Mouse (Mus musculus): ENCODE data around the gene Atad3a. TPM values are rescaled to one million over a fixed set of nuclear protein-coding genes. Genes with fewer than 3 reads are reported as not detected.

Atad3a gene
- polyA plus RNA-seq, 1 experiment from 2014 or later, result 77.4 TPM

DNA sequence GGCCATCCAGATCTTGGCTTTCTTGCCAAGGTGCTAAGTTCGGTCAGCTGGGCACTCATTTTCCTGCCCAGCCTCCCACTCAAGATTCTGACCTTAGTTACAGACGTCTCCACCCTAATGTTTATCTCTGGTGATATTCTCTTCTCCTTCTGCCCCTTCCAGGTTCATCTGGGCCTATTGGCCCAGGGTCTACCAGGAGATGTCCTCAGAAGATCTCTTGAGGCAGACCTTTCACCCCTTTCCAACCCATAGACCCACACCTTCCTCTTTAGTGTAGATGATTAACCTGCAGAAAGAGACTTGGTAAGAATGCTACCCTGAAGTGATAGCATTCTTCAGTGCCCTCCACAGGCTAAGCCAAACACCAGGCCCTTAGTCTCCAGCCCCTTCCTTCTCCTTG is 10.8 kb upstream of the Atad3a start:
- Histone ChIP-seq H3K27ac (replicated peaks; ENCODE audit: low read depth, low read length) (no peak overlapping the region), H3K36me3 (ENCODE audit: control insufficient read depth, insufficient read depth, low read length) (no peaks in the 10 kb centered on the region), H3K4me1 (ENCODE audit: control insufficient read depth, insufficient read depth, low read length) (peaks cover 19% of the 10 kb centered on the region; the same call in 1 of the 2 replicates), H3K9ac (replicated peaks; ENCODE audit: low read length) (no peak overlapping the region), H3K27me3 (ENCODE audit: control insufficient read depth, insufficient read depth, low read length) (peaks cover 24% of the 10 kb centered on the region; the same call in 1 of the 2 replicates), H3K9me3 (ENCODE audit: control insufficient read depth, low read length) (no peaks in the 10 kb centered on the region), H3K4me3 (replicated peaks; ENCODE audit: low read depth, low read length) (no peak overlapping the region), H3K4me2 (ENCODE audit: low read length) (no peak overlapping the region)
- ATAC-seq (ENCODE audit: low FRiP score, low TSS enrichment), result no peak
- WGBS, result 84% methylated on average over 2 of the region's 2 CpGs
- DNase-seq, result no peak

- H3K36me3 ChIP-seq (ENCODE audit: control insufficient read depth, insufficient read depth, low read length), result no peaks in the 10 kb centered on the region
- 0 out of 2 replicates have a peak overlapping the region, but pooled peaks have one; percentile 20 for H3K27ac ChIP-seq (replicated peaks; ENCODE audit: low read depth, low read length)
- peak overlapping the region; percentile 73 for H3K4me2 ChIP-seq (ENCODE audit: low read length)
- H3K9ac ChIP-seq (replicated peaks; ENCODE audit: low read length), result peak overlapping the region; percentile 73
- peak overlapping the region; percentile 47 for H3K4me3 ChIP-seq (replicated peaks; ENCODE audit: low read depth, low read length)
- DNase-seq (no peak), ATAC-seq (ENCODE audit: low FRiP score, low TSS enrichment) (no peak; the same call in 1 of the 2 replicates)
- H3K4me1 ChIP-seq (ENCODE audit: control insufficient read depth, insufficient read depth, low read length), result peaks cover 19% of the 10 kb centered on the region; the same call in 1 of the 2 replicates
- peaks cover 23% of the 10 kb centered on the region; the same call in 1 of the 2 replicates for H3K27me3 ChIP-seq (ENCODE audit: control insufficient read depth, insufficient read depth, low read length)
- no peaks in the 10 kb centered on the region for H3K9me3 ChIP-seq (ENCODE audit: control insufficient read depth, low read length)
- WGBS, result 42% methylated on average over 24 of the region's 24 CpGs
Observed at GRCm38 (mm10) chr4:155770626-155771025, 9.7 kb upstream of the Atad3a start.

DNA sequence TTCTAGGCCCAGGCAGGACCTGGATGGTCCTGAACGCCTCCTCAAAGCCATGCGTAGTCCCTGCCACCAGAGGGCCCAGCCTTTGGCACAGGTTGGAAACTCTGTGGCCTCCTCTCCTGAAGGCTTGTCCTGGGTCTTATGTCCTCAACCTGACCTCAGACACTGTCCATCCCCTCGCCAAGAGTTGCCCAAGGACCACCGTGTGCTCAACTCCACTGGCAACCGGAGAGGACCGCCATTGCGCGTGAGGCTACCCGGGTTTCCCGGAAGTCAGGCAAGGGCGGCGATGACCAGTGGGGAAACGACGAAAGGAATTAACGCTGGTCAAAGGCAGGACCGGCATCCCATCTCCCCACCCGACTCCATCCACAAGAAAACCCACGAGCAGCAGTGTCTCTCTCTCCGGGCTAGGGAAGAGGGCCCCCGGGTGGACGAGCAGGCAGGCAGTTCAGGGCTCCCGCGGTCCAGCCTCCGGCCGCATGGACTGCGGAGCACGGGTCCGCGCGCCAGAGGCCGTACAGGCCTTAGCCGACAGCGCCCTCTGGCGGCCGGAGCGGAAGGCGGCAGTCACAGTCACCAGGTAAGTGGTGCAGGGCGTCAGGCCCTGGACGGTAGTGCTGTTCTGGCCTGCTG is 9.1 kb upstream of the Atad3a start:
- Histone ChIP-seq H3K36me3 (ENCODE audit: control insufficient read depth, insufficient read depth, low read length) (no peaks in the 10 kb centered on the region), H3K4me1 (ENCODE audit: control insufficient read depth, insufficient read depth, low read length) (peaks cover 18% of the 10 kb centered on the region; the same call in 1 of the 2 replicates), H3K9ac (replicated peaks; ENCODE audit: low read length) (peak overlapping the region; percentile 73), H3K27ac (replicated peaks; ENCODE audit: low read depth, low read length) (peak overlapping the region; percentile 70), H3K4me3 (replicated peaks; ENCODE audit: low read depth, low read length) (peak overlapping the region; percentile 47), H3K27me3 (ENCODE audit: control insufficient read depth, insufficient read depth, low read length) (peaks cover 19% of the 10 kb centered on the region; the same call in 1 of the 2 replicates), H3K4me2 (ENCODE audit: low read length) (peak overlapping the region; percentile 73), H3K9me3 (ENCODE audit: control insufficient read depth, low read length) (no peaks in the 10 kb centered on the region)
- ATAC-seq (ENCODE audit: low FRiP score, low TSS enrichment) (peak; percentile 86), DNase-seq (peak; percentile 94)
- WGBS, result under 1% methylated on average over 38 of the region's 39 CpGs

DNA sequence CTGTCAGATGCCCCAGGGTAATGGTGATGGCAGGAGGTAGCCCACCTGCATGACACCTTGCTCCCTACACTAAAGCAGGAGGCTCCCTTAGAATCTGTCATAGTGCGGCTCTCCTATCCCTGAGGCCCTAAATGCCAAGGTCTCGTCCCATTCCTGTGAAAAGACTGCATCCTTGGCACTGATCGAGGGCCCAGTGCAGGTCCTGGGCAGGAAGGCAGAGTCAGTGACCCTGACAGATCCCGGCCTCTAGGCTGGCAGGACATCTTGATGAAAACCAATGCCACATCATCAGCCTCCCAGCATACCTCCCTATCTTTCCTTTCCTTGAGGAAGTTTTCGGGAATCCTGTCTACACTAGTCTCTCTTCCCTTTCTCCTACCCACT is 8.6 kb upstream of the Atad3a start:
- H3K27me3 ChIP-seq (ENCODE audit: control insufficient read depth, insufficient read depth, low read length), result peaks cover 19% of the 10 kb centered on the region; the same call in 1 of the 2 replicates
- H3K4me3 ChIP-seq (replicated peaks; ENCODE audit: low read depth, low read length), result peak overlapping the region; percentile 47
- peaks cover 13% of the 10 kb centered on the region; the same call in 1 of the 2 replicates for H3K4me1 ChIP-seq (ENCODE audit: control insufficient read depth, insufficient read depth, low read length)
- DNase-seq, result no peak
- H3K4me2 ChIP-seq (ENCODE audit: low read length), result peak overlapping the region; percentile 73
- 53% methylated on average over 5 of the region's 5 CpGs for WGBS
- H3K27ac ChIP-seq (replicated peaks; ENCODE audit: low read depth, low read length), result peak overlapping the region; percentile 70
- no peak for ATAC-seq (ENCODE audit: low FRiP score, low TSS enrichment)
- no peaks in the 10 kb centered on the region for H3K9me3 ChIP-seq (ENCODE audit: control insufficient read depth, low read length)
- H3K9ac ChIP-seq (replicated peaks; ENCODE audit: low read length), result peak overlapping the region; percentile 73
- H3K36me3 ChIP-seq (ENCODE audit: control insufficient read depth, insufficient read depth, low read length), result no peaks in the 10 kb centered on the region

- WGBS, result 93% methylated on average over 3 of the region's 3 CpGs
- Histone ChIP-seq H3K9me3 (ENCODE audit: control insufficient read depth, low read length) (no peaks in the 10 kb centered on the region), H3K27me3 (ENCODE audit: control insufficient read depth, insufficient read depth, low read length) (no peaks in the 10 kb centered on the region), H3K4me3 (replicated peaks; ENCODE audit: low read depth, low read length) (no peak overlapping the region), H3K4me1 (ENCODE audit: control insufficient read depth, insufficient read depth, low read length) (peaks cover 14% of the 10 kb centered on the region), H3K4me2 (ENCODE audit: low read length) (0 out of 2 replicates have a peak overlapping the region, but pooled peaks have one; percentile 97), H3K36me3 (ENCODE audit: control insufficient read depth, insufficient read depth, low read length) (no peaks in the 10 kb centered on the region; the same call in 1 of the 2 replicates), H3K27ac (replicated peaks; ENCODE audit: low read depth, low read length) (no peak overlapping the region), H3K9ac (replicated peaks; ENCODE audit: low read length) (no peak overlapping the region)
- DNase-seq (no peak), ATAC-seq (ENCODE audit: low FRiP score, low TSS enrichment) (no peak)
Observed at GRCm38 (mm10) chr4:155762357-155762756, 1.5 kb upstream of the Atad3a start.

- peaks cover 14% of the 10 kb centered on the region for H3K4me1 ChIP-seq (ENCODE audit: control insufficient read depth, insufficient read depth, low read length)
- H3K27me3 ChIP-seq (ENCODE audit: control insufficient read depth, insufficient read depth, low read length), result no peaks in the 10 kb centered on the region
- H3K27ac ChIP-seq (replicated peaks; ENCODE audit: low read depth, low read length), result 0 out of 2 replicates have a peak overlapping the region, but pooled peaks have one; percentile 37
- peak overlapping the region; percentile 97 for H3K4me2 ChIP-seq (ENCODE audit: low read length)
- ATAC-seq (ENCODE audit: low FRiP score, low TSS enrichment) (peak; percentile 64), DNase-seq (peak; percentile 15)
- WGBS, result 2% methylated on average over 28 of the region's 28 CpGs
- peaks cover 4% of the 10 kb centered on the region for H3K36me3 ChIP-seq (ENCODE audit: control insufficient read depth, insufficient read depth, low read length)
- peak overlapping the region; percentile 59 for H3K9ac ChIP-seq (replicated peaks; ENCODE audit: low read length)
- no peaks in the 10 kb centered on the region for H3K9me3 ChIP-seq (ENCODE audit: control insufficient read depth, low read length)
- peak overlapping the region; percentile 79 for H3K4me3 ChIP-seq (replicated peaks; ENCODE audit: low read depth, low read length)
Observed at GRCm38 (mm10) chr4:155761356-155762099, 635 bp upstream of the Atad3a start.

DNA sequence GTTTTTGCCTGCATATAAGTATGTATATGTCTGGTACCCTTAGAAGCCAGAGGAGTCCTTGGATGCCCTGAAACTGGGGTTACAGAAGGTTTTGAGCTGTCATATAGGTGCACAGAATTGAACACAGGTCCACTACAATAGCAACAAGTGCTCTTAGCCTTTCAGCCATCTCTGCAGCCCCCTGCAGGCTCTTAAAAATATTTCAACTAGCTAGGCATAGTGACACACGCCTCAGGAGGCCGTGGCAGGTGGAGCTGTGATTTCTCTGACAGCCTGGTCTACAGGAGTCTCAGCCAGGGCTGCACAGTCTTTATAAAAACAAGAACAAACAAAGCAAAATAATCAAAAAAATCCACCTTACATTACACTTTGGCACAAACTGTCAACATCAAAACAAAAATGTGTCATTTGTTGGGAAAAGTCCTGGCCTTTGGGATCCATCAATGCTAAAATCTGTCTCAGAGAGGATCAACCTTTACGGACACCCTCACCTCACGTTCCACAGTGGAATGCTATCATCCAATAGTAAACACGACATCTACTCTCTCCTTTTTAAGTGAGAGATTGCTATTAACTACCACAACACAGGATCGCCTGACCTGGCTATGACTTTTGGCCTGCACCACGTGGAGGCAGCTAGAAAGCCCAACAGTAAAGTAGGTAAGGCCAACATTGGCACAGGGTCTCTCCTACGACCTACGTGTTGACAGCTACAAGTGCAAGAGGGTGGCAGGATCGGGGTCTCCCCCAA is 856 bp downstream of the Atad3a start:
- Histone ChIP-seq H3K27me3 (ENCODE audit: control insufficient read depth, insufficient read depth, low read length) (no peaks in the 10 kb centered on the region), H3K9ac (replicated peaks; ENCODE audit: low read length) (peak overlapping the region; percentile 69), H3K27ac (replicated peaks; ENCODE audit: low read depth, low read length) (no peak overlapping the region), H3K36me3 (ENCODE audit: control insufficient read depth, insufficient read depth, low read length) (peaks cover 19% of the 10 kb centered on the region), H3K4me3 (replicated peaks; ENCODE audit: low read depth, low read length) (peak overlapping the region; percentile 79), H3K4me2 (ENCODE audit: low read length) (peak overlapping the region; percentile 97), H3K4me1 (ENCODE audit: control insufficient read depth, insufficient read depth, low read length) (peaks cover 14% of the 10 kb centered on the region), H3K9me3 (ENCODE audit: control insufficient read depth, low read length) (no peaks in the 10 kb centered on the region)
- 6% methylated on average over 10 of the region's 10 CpGs for WGBS
- DNase-seq, result peak; percentile 59
- no peak for ATAC-seq (ENCODE audit: low FRiP score, low TSS enrichment)

- Histone ChIP-seq H3K4me3 (replicated peaks; ENCODE audit: low read depth, low read length) (no peak overlapping the region), H3K4me2 (ENCODE audit: low read length) (no peak overlapping the region), H3K9me3 (ENCODE audit: control insufficient read depth, low read length) (no peaks in the 10 kb centered on the region), H3K4me1 (ENCODE audit: control insufficient read depth, insufficient read depth, low read length) (peaks cover 14% of the 10 kb centered on the region), H3K36me3 (ENCODE audit: control insufficient read depth, insufficient read depth, low read length) (peaks cover 47% of the 10 kb centered on the region), H3K9ac (replicated peaks; ENCODE audit: low read length) (no peak overlapping the region), H3K27ac (replicated peaks; ENCODE audit: low read depth, low read length) (no peak overlapping the region), H3K27me3 (ENCODE audit: control insufficient read depth, insufficient read depth, low read length) (no peaks in the 10 kb centered on the region)
- DNase-seq (no peak), ATAC-seq (ENCODE audit: low FRiP score, low TSS enrichment) (no peak)
- WGBS, result 95% methylated on average over 12 of the region's 12 CpGs
Observed at GRCm38 (mm10) chr4:155757011-155757410, 3.9 kb downstream of the Atad3a start.
